Mouse (Mus musculus): Measurements from ENCODE around the gene Sart3.
A peak's percentile ranks its signal among the peaks of the same experiment; 100 is the strongest.

Sart3 gene

GRCm38 (mm10) chr5:113765641-113766526 is 6.4 kb downstream of the Sart3 start:
- no peak for DNase-seq

GRCm38 (mm10) chr5:113764426-113764825 is 7.9 kb downstream of the Sart3 start:
- no peak for DNase-seq

- DNase-seq: no peak
These were observed 10.7 kb downstream of the Sart3 start for GRCm38 (mm10) chr5:113761585-113761984.

- DNase-seq: no peak
These were observed 16.8 kb downstream of the Sart3 start for GRCm38 (mm10) chr5:113755347-113756030.

GRCm38 (mm10) chr5:113751521-113752157 is 20.7 kb downstream of the Sart3 start:
- DNase-seq: peak; percentile 37 to 45

- peak in 1 of 2 experiments; percentile 30 for DNase-seq
These were observed 23.6 kb downstream of the Sart3 start for GRCm38 (mm10) chr5:113748556-113749331.

GRCm38 (mm10) chr5:113747629-113748028 is 24.7 kb downstream of the Sart3 start:
- DNase-seq: no peak

GRCm38 (mm10) chr5:113737607-113738237 is 34.6 kb downstream of the Sart3 start:
- DNase-seq: peak in 1 of 2 experiments; percentile 19

- peak in 1 of 2 experiments; percentile 43 for DNase-seq
These were observed 35.7 kb downstream of the Sart3 start for GRCm38 (mm10) chr5:113736522-113737164.

- no peak for DNase-seq
These were observed 36.2 kb downstream of the Sart3 start for GRCm38 (mm10) chr5:113736113-113736502.

- DNase-seq: peak; percentile 93 to 94
These were observed 36.8 kb downstream of the Sart3 start, which contains the start of gene Ficd for GRCm38 (mm10) chr5:113735345-113736112. Ficd (plus strand) TSS chr5:113735803.

GRCm38 (mm10) chr5:113735023-113735344 is 37.3 kb downstream of the Sart3 start:
- DNase-seq: no peak

- peak in 1 of 2 experiments; percentile 19 for DNase-seq
These were observed 37.9 kb downstream of the Sart3 start for GRCm38 (mm10) chr5:113734376-113734775.

- peak; percentile 75 to 84 for DNase-seq
These were observed 40.1 kb downstream of the Sart3 start for GRCm38 (mm10) chr5:113732182-113732581.

- peak in 1 of 2 experiments; percentile 42 for DNase-seq
These were observed 41.1 kb downstream of the Sart3 start for GRCm38 (mm10) chr5:113731174-113731573.

GRCm38 (mm10) chr5:113730641-113731121 is 41.6 kb downstream of the Sart3 start:
- peak; percentile 31 to 45 for DNase-seq

- DNase-seq: peak in 1 of 2 experiments; percentile 46
These were observed 43.6 kb downstream of the Sart3 start for GRCm38 (mm10) chr5:113728691-113729090.

- DNase-seq: peak; percentile 92 to 97
These were observed 44.3 kb downstream of the Sart3 start for GRCm38 (mm10) chr5:113728011-113728410.

GRCm38 (mm10) chr5:113727238-113727637 is 45.1 kb downstream of the Sart3 start:
- DNase-seq: peak; percentile 77 to 84

GRCm38 (mm10) chr5:113726618-113727017 is 45.7 kb downstream of the Sart3 start:
- peak; percentile 69 to 70 for DNase-seq
